Mouse (Mus musculus) C2C12 (cell line): ENCODE results near the gene Doxl2. TPM values are rescaled to one million over a fixed set of nuclear protein-coding genes. Genes with fewer than 3 reads are reported as not detected.

Source experiments
- H3K27me3 ChIP-seq: one replicate; pipeline ENCODE4 v1.6.1; 2011; ENCODE audit not compliant: control insufficient read depth, insufficient read depth, insufficient read length
- H3K36me3 ChIP-seq: one replicate; pipeline ENCODE4 v1.6.1; 2011; ENCODE audit not compliant: control insufficient read depth, insufficient read depth
- H3K4me3 ChIP-seq: one replicate; pipeline ENCODE4 v1.5.1; 2011; ENCODE audit warnings: mild to moderate bottlenecking, control low read depth; ENCODE audit not compliant: poor library complexity, insufficient read depth, severe bottlenecking
- H3K79me2 ChIP-seq: one replicate; pipeline ENCODE4 v1.6.1; 2011; ENCODE audit not compliant: control insufficient read depth, insufficient read depth
- H3K79me3 ChIP-seq: one replicate; pipeline ENCODE4 v1.6.1; 2011; ENCODE audit warnings: low read depth, control low read depth
- H3ac ChIP-seq: one replicate; pipeline ENCODE3; 2011; ENCODE audit warnings: low read depth; ENCODE audit not compliant: control insufficient read depth, insufficient read length
- CEBPB ChIP-seq: IDR thresholded peaks from one replicate; pipeline ENCODE4 v1.6.1; 2011; ENCODE audit warnings: low read depth, mild to moderate bottlenecking, control low read depth, moderate library complexity
- CTCF ChIP-seq: IDR thresholded peaks from one replicate; pipeline ENCODE4 v1.5.1; 2011; ENCODE audit not compliant: control insufficient read depth, insufficient read depth, insufficient read length
- FOSL1 ChIP-seq: IDR thresholded peaks from one replicate; pipeline ENCODE4 v1.8.0; 2011; ENCODE audit warnings: mild to moderate bottlenecking, low read length; ENCODE audit not compliant: poor library complexity, insufficient read depth, severe bottlenecking
- MAX ChIP-seq: IDR thresholded peaks from one replicate; pipeline ENCODE4 v1.6.1; 2011; ENCODE audit warnings: mild to moderate bottlenecking, control low read depth
- MYOD1 ChIP-seq: IDR thresholded peaks from one replicate; pipeline ENCODE4 v1.6.1; 2011; ENCODE audit warnings: low read depth; ENCODE audit not compliant: control insufficient read depth, insufficient read length
- MYOG ChIP-seq: IDR thresholded peaks from one replicate; pipeline ENCODE4 v1.6.1; 2011; ENCODE audit not compliant: control insufficient read depth, insufficient read length; ENCODE audit errors: extremely low read depth
- USF1 ChIP-seq: IDR thresholded peaks from one replicate; pipeline ENCODE4 v1.6.1; 2011; ENCODE audit warnings: low read depth, mild to moderate bottlenecking, control low read depth, moderate library complexity
- long read RNA-seq, 2 experiments: library from polyadenylated mRNA; unstranded; transcript quantifications; one replicate each; pipeline ENCODE4 v2.0.0; 2019 to 2020
- polyA plus RNA-seq: library from polyadenylated mRNA; unstranded; fragments of >200 nt; fragmentation: generic; extraction: Trizol; gene quantifications from one replicate; pipeline ENCODE4 v1.2.1, GENCODE M21; 2012; ENCODE audit warnings: missing spikeins

Doxl2 gene
- polyA plus RNA-seq: not detected
- long read RNA-seq, experiment 1: 0 reads
- long read RNA-seq, experiment 2: 0 reads

DNA sequence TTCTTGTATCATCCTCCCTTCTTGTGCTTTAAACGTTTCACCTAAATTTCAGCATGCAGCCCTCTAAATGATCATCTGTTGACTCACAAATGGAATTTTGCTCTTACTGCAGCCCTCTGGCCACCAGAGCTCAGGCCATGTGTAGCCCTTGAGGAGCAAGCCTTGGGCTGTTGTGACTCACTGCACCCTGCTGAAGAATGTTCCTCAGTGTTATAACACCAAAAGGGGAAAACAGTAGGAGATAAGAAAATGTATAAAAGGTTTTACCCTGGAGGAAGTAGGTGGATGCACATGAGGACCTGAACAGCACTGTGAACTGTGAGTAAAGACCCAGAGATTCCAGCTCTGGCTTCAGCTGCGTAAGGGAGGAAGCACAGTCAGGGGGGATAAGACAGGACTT lies at the start of gene Doxl2:
Gene Doxl2, plus strand, starts transcription at position 301 of the 400 bp plus-strand sequence.
- TF ChIP-seq MYOG (no peak), MAX (no peak), FOSL1 (no peak), MYOD1 (no peak), USF1 (no peak), CTCF (no peak), CEBPB (no peak)
- H3K36me3 ChIP-seq: no peaks in the 10 kb centered on the region
- no peaks in the 10 kb centered on the region for H3K27me3 ChIP-seq
- no peaks in the 10 kb centered on the region for H3K79me3 ChIP-seq
- H3K79me2 ChIP-seq: no peaks in the 10 kb centered on the region
- H3ac ChIP-seq: no peak within 1 kb of the TSS
- H3K4me3 ChIP-seq: no peak within 1 kb of the TSS

DNA sequence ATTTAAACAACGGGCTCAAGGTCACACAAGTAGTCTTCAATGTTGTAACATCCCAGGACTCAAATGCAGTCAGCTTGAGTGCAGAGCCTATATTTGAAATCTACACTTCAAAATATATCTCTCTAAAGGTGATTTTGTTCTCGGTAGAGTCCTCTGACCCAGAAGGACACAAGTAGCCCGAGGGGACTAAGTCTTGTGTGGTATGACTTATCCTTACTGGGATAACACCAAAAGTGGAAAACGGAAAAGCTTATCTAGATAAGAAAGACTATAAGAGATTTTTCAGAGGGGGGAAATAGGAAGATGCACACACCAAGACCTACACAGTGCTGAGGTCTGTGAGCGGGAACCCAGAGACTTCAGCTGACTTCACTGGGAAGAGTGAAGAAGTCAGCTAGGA lies 45.2 kb upstream of the Doxl2 start, which contains the start of gene 1600015I10Rik:
Gene 1600015I10Rik, plus strand, starts transcription at position 301 of the 400 bp plus-strand sequence.
- TF ChIP-seq MYOG (no peak), CTCF (no peak), CEBPB (no peak), MAX (no peak), FOSL1 (no peak), MYOD1 (no peak), USF1 (no peak)
- no peaks in the 10 kb centered on the region for H3K79me2 ChIP-seq
- no peak within 1 kb of the TSS for H3K4me3 ChIP-seq
- no peaks in the 10 kb centered on the region for H3K79me3 ChIP-seq
- no peaks in the 10 kb centered on the region for H3K27me3 ChIP-seq
- H3ac ChIP-seq: no peak within 1 kb of the TSS
- no peaks in the 10 kb centered on the region for H3K36me3 ChIP-seq

DNA sequence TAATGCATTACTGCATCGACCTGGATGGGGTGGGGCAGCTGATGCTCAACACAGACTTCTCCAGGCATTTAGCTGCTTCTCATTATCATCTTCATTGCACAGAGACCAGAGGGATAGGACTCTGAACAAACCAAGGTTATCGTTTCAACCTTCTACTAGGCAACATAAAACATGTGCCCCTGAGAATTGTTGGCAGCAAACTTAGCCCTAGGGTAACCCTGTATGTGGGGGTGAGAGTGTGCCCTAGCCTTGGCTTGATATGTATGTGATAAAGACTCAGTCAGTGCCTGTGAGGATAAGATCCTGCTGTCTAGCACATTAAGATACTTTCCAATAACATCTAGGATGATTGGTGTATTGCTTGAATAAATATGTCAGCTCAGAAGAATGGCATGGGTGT lies 25.2 kb upstream of the Doxl2 start:
- no peaks in the 10 kb centered on the region for H3K79me3 ChIP-seq
- no peaks in the 10 kb centered on the region for H3K27me3 ChIP-seq
- TF ChIP-seq MYOG (no peak), CTCF (no peak), CEBPB (no peak), USF1 (no peak), MYOD1 (no peak), FOSL1 (no peak)

DNA sequence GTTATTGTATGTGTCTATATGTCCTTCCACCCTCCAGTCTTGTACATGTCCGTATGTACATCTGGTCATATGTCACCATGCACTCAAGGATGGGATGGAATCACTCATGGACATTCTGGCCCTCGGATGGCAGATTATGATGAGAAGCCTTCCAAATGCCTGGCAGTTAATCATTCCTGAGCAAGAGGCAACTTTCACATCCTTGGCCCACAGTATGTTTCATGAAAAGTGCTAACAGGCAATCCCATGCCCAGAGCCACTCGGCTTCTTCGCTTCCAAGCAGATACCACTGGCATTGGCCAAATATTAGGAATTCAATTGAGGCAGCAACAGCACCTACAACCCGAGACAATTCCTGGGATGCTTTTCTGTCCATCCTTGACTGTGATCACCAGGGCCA lies 24.1 kb upstream of the Doxl2 start:
- TF ChIP-seq USF1 (no peak), FOSL1 (no peak), MYOG (no peak), MAX (no peak)
- Histone ChIP-seq H3K36me3 (no peaks in the 10 kb centered on the region), H3K79me2 (no peaks in the 10 kb centered on the region), H3K27me3 (no peaks in the 10 kb centered on the region), H3ac (no peak overlapping the region), H3K4me3 (no peak overlapping the region), H3K79me3 (no peaks in the 10 kb centered on the region)

More for the DNA sequence above, 25.2 kb upstream of the Doxl2 start:
- Histone ChIP-seq H3K36me3 (no peaks in the 10 kb centered on the region), H3K4me3 (no peak overlapping the region), H3ac (no peak overlapping the region), H3K79me2 (no peaks in the 10 kb centered on the region)

DNA sequence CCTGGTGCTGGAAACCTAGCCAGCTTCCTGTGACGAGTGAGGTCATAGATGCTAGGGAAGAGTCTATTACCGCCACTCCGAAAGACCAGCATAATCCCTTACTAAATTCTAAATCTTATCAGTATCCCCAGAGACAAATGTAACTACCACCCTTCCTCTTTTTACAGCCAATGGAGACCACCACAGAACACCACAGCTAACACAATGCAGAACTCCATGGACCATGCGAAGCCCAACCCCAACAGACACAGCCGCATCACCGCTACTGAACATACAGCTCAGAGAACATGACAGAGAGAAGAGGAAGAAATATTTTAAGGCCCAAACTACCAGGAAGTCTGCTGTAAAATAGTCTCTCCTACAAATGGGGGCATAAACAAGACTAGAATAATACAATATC lies 23.1 kb upstream of the Doxl2 start:
- Histone ChIP-seq H3K36me3 (no peaks in the 10 kb centered on the region), H3K4me3 (no peak overlapping the region), H3ac (no peak overlapping the region), H3K79me2 (no peaks in the 10 kb centered on the region), H3K79me3 (no peaks in the 10 kb centered on the region), H3K27me3 (no peaks in the 10 kb centered on the region)
- TF ChIP-seq MYOG (no peak), MAX (no peak), CEBPB (no peak)

DNA sequence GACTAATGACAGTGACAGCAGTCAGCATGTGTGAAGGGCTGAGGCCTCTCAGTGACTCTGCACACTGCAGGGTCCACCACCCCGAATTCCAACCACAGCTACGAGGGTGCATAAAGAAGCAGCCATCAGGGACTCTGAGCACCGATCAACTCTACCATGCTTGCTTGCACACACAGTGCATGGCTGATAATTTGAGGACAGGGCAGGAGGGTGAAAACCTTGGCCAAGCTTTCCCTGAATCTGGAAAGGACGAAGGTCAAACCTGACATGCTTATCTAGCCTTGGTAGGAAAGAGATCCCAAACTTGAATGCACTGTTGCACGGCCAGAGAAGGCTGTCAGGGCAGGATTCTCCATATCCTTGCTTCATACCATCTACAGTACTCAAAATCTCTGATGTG lies 21.5 kb upstream of the Doxl2 start:
- no peak overlapping the region for H3K4me3 ChIP-seq
- no peak overlapping the region for H3ac ChIP-seq
- TF ChIP-seq MYOD1 (no peak), CEBPB (no peak), MAX (no peak), USF1 (no peak), MYOG (no peak), FOSL1 (no peak), CTCF (no peak)
- H3K79me3 ChIP-seq: no peaks in the 10 kb centered on the region
- no peaks in the 10 kb centered on the region for H3K27me3 ChIP-seq
- H3K79me2 ChIP-seq: no peaks in the 10 kb centered on the region
- no peaks in the 10 kb centered on the region for H3K36me3 ChIP-seq
